Mouse (Mus musculus) macrophage (primary cell): Measurements from ENCODE around the gene Lrrc8e. TPM values are rescaled to one million over a fixed set of nuclear protein-coding genes. Genes with fewer than 3 reads are reported as not detected.

ENCODE experiments used
- H3K27ac ChIP-seq: fragments of 350-480 bp; formaldehyde crosslinking; 2 replicates; pipeline ENCODE4 v1.9.0; 2021
- H3K36me3 ChIP-seq: fragments of 350-480 bp; formaldehyde crosslinking; 2 replicates; pipeline ENCODE4 v1.9.0; 2021; ENCODE audit errors: inconsistent target
- H3K4me3 ChIP-seq: fragments of 350-480 bp; formaldehyde crosslinking; 2 replicates; pipeline ENCODE4 v1.9.0; 2021; ENCODE audit errors: inconsistent target
- H3K79me2 ChIP-seq: fragments of 350-480 bp; formaldehyde crosslinking; 2 replicates; pipeline ENCODE4 v1.9.0; 2021; ENCODE audit errors: inconsistent target
- WGBS: methylation state at CpG from one replicate; pipeline ENCODE4 v1.1.7; 2026; ENCODE audit warnings: inconsistent platforms; ENCODE audit not compliant: missing documents; 5-methylcytosine and 5-hydroxymethylcytosine counted together
- polyA plus RNA-seq: library from polyadenylated mRNA; stranded (reverse); fragments of 250-400 nt; gene quantifications from 3 replicates; pipeline ENCODE4 v1.2.4, GENCODE M21; 2018; ENCODE audit warnings: inconsistent platforms

Gene Lrrc8e
- polyA plus RNA-seq, 1 experiment from 2014 or later = not detected

DNA sequence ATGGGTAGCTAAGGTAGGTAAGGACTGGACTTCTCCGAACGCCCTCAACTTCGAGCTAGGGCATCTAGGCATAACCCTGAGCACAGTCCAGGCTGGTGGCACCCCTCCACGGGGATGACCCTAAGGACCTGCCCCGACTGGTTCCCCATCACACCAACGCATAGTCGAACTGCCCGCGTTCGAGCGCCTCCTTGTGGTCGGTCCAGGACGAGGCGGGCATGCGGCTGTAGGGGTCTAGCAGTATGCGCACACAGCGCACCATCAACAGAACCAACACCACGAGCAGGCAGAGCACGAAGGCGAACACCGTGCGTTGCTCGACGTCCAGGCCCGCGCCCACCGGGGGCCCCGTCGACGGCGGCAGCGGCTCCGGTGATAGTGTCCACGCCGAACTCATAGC lies 31.6 kb downstream of the Lrrc8e start:
- Histone ChIP-seq H3K79me2 (peaks cover 5% of the 10 kb centered on the region; the same call in 1 of the 2 replicates), H3K27ac (no peak overlapping the region), H3K4me3 (no peak overlapping the region), H3K36me3 (peaks cover 43% of the 10 kb centered on the region)
- WGBS = 8% methylated on average over 35 of the region's 35 CpGs

DNA sequence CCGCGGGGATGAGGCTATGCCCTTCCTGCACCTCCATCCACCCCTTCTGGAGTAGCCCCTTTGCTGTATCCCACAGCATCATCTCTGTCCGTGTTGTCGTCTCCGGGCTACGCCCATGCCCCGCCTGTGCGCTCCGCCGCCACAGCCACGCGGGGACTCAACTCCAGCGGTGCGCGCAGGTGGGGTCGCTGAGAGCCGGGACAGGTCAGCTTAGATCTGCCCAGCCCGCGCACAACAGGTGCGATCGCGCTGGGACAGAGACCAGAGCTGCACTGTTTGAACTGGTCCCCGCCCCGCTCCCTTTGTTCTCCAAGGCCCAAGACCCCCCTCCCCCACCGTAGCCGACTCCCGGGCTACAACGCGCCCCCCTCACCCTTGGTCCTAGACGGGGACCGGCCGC lies 32.1 kb downstream of the Lrrc8e start:
- under 1% methylated on average over 31 of the region's 32 CpGs for WGBS
- Histone ChIP-seq H3K27ac (no peak overlapping the region), H3K79me2 (peaks cover 5% of the 10 kb centered on the region; the same call in 1 of the 2 replicates), H3K36me3 (peaks cover 46% of the 10 kb centered on the region), H3K4me3 (no peak overlapping the region)

DNA sequence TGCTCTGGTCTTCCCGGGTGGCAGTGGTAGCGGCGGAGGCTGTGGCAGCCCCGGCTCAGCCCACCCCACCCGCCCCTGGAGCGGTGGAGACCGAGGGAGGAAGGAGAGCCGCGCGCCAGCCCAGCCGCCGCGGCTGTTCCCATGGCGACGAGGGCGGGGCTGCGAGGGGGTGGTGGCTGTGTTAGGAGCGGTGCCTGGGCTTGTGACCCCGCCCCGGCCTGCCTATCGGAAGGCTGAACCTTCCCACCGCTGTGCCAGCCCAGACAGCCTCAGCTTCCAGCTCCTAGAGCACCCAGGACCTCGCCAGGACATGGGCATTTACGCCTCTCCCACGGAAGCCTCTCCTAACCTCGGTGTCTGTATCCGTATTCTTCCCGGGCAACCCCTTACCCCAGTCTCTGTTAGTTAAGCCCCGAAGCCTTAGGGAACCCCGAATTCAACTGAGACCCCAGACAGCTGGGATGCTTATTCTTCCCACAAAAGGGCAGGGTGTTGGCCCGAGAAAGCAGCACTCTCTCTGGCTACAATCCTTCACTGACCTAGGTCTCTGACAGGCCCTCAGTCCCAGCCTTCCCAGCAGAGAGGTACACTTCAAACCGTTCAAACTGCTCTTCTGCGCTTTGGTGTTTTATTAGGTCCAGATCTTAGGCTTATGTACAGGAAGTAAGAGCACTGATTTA lies 32.6 kb downstream of the Lrrc8e start, which contains the start of gene Ctxn1:
Gene Ctxn1 (minus strand): TSS at position 150 of the 680 bp plus-strand sequence.
- no peak within 1 kb of the TSS for H3K27ac ChIP-seq
- H3K36me3 ChIP-seq = peaks cover 48% of the 10 kb centered on the region
- no peak within 1 kb of the TSS for H3K4me3 ChIP-seq
- peaks cover 1% of the 10 kb centered on the region; the same call in 1 of the 2 replicates for H3K79me2 ChIP-seq
- 16% methylated on average over 33 of the region's 33 CpGs for WGBS

DNA sequence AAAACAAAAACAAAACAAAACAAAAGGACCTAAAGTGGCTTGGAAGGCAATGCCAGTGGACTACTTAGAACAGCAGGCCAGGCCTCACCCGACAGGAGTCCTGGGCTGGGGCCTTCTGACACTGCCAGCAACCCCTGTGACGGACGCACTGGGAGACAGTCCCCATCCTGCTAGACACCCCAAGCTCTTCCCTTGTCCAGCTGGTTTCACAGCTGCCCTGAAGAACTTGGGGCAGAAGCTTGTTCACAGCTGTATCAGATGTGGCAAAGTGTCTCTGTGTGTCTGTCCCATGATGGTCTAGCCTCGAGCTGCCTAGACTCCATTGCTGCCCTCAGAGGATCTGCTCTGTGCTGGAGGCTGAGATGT lies 33.2 kb downstream of the Lrrc8e start:
- Histone ChIP-seq H3K27ac (no peak overlapping the region), H3K4me3 (no peak overlapping the region), H3K79me2 (no peaks in the 10 kb centered on the region), H3K36me3 (peaks cover 46% of the 10 kb centered on the region)
- WGBS = 98% methylated on average over 4 of the region's 4 CpGs

DNA sequence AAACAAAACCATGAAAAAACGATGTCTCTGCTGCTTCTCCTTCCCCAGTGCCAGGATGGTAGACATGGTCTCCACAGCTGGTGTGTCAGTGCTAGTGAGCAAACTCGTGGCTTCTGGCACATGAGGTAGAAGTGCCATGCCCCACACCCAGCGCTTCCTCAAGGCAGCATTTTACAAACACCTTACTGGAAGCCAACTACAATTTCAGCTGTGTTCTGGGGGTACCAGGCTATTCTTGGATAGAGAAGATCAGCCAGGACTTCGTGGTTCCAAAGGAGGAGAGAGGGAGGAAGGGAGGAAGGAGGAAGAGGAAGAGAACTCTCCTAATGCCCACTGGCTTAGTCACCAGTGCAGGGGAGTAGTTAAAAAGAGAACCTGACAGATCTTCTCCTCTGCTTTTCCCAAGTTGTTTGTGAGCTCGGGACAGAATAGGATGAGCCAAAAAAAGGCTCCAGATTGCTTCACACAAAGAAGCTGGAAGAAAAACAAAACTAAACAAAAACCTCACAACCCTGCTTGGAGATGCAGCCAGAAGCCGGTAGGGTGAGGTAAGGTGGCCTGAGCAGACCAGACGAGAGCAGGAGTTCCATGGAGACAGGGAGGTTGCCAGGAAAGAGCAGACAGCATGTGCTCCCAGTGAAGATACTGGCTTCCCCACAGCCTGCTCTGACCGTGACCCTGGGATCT lies 36.6 kb downstream of the Lrrc8e start:
- H3K27ac ChIP-seq = no peak overlapping the region
- H3K36me3 ChIP-seq = peaks cover 62% of the 10 kb centered on the region
- 71% methylated on average over 8 of the region's 8 CpGs for WGBS

DNA sequence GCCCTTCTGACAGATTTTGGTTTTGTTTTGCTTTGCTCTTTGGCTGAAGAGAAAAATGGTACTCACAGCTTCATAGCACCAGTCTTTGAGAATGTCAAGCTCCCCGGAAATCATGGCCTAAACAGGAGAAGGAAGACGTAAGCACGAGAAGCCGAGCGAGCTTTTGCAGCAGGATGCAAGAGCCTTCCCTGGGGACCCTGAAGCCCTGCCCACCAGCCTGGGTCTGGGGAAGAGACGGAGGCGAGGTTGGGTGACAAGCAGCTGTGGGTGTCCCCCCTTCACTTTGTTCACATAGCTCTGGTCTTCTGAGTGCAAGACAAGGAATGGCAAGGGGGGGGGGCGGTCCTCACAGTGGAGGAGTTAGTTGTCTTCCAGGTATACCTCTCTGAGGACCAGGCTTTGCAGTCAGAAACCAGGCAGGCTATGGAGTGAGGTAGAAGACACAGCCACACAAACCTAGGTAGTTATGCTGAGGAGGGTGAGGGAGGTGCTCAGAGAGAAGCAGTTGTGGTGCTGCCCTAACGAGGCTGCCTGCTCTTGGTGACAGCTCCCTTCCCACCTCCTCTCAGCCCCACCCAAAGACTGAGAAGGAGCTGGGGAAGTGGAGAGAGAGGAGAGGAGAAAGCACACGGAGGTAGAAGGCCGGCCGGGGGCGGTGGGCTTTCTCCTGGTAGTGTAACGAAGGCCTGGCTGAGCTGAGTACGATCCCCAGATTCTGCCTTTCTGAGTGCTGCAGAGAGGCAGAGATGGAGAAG lies 38.7 kb downstream of the Lrrc8e start:
- H3K79me2 ChIP-seq = no peaks in the 10 kb centered on the region
- no peak overlapping the region for H3K4me3 ChIP-seq
- WGBS = 93% methylated on average over 15 of the region's 15 CpGs
- peaks cover 80% of the 10 kb centered on the region for H3K36me3 ChIP-seq
- no peak overlapping the region for H3K27ac ChIP-seq

More for the DNA sequence above, 36.6 kb downstream of the Lrrc8e start:
- Histone ChIP-seq H3K4me3 (no peak overlapping the region), H3K79me2 (no peaks in the 10 kb centered on the region)

DNA sequence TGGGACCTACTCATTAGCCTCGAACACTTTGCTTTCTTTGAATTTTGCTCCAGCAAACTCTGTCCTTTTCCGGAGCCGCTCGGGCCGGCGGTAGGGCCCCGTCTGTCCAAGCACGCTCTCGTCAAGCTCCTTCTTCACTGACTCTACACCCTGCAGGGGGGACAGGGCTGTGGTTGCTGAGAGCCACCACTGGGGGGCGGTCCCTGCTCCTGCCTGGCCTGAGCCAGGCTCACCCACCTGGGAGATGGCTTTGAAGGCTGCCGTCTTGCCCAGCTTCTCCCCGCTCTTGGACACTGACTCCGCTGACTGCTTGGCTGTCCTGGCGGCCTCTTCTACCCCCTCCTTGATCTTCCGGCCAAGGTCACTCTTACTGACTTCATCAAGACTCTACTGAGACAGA lies 41.0 kb downstream of the Lrrc8e start:
- WGBS = 95% methylated on average over 15 of the region's 15 CpGs
- no peak overlapping the region for H3K27ac ChIP-seq
- H3K4me3 ChIP-seq = no peak overlapping the region
- peaks cover 67% of the 10 kb centered on the region for H3K36me3 ChIP-seq
- peaks cover 8% of the 10 kb centered on the region; the same call in 1 of the 2 replicates for H3K79me2 ChIP-seq

DNA sequence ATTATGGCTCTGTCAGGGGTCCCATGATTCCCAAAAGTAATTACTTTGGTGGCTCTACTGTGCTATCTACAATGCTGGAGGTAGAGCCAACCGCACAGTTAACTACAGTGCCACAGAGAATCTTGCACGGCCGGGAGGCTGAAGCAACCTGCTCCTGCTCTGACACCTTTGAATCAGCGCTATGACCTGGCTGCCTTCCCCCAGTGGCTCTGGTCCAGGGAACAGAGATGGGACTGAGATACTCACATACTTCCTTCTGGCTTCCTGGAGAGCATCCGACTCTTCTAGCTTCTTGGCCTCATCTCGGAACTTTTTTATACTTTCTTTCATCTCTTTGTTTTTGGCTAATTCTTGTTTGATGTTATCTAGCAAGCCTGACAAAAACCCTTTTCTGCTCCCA lies 43.0 kb downstream of the Lrrc8e start:
- peaks cover 67% of the 10 kb centered on the region for H3K36me3 ChIP-seq
- 92% methylated on average over 6 of the region's 6 CpGs for WGBS
- H3K4me3 ChIP-seq = no peak overlapping the region
- H3K79me2 ChIP-seq = peaks cover 28% of the 10 kb centered on the region
- H3K27ac ChIP-seq = no peak overlapping the region

DNA sequence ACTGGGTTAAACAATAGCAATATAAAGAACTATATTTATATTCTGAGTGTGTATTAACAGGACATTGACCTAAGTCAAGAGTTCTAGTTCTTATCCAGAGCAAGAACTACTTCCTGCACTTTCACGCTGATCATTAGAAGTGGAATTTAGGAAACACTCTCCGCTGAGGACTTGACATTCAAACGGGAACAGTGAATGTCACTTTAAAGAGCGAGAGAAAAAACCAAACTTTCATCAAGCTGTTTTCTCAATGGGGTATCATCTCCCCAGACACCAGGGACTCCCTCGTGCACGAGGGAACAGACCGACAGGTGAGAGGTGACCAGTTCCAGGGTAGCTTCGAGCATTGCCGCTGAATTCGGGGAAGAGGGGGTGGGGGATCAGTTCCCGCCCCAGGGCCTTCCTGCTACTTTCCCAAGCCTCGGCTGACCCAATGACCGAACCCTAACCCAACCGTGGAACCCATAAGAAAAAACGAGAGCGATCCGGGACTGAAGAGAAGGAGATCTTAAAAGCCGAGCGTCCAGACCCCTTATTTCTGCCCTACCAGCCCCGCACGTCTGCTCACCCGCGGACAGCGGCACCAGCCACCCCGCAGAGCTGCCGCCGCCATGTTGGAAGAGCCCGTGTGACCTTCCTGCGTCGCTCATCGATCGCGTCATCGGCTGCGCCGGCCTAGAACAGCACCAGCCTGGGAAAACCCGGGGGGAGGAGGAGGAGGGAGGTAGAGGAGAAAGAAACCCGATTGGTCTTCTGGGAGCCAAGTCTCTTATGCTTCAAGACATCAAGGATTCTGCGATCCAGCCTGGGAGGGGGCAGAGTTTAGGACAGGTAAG lies 48.9 kb downstream of the Lrrc8e start, which contains the start of gene Timm44:
Gene Timm44 (minus strand): TSS at position 639 of the 836 bp plus-strand sequence.
- peaks cover 38% of the 10 kb centered on the region for H3K79me2 ChIP-seq
- under 1% methylated on average over 37 of the region's 39 CpGs for WGBS
- peak within 1 kb of the TSS; percentile 58 for H3K27ac ChIP-seq
- peaks cover 12% of the 10 kb centered on the region for H3K36me3 ChIP-seq
- peak within 1 kb of the TSS; percentile 97 for H3K4me3 ChIP-seq

DNA sequence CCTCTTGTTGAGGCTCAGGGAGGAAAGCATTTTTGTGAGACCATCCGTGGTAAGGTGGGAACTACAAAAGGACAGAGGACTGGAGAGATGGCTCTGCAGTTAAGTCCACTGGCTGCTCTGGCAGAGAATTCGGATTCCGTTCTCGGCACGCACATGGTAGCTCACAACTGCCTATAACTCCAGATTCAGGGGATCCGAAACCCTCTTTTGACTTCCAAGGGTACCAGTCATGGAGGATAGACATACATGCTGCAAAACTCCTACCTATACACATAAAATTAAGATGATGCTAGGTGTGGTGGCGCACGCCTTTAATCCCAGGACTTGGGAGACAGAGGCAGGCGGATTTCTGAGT lies 49.5 kb downstream of the Lrrc8e start:
- Histone ChIP-seq H3K79me2 (peaks cover 38% of the 10 kb centered on the region), H3K4me3 (peak overlapping the region; percentile 97), H3K27ac (0 out of 2 replicates have a peak overlapping the region, but pooled peaks have one; percentile 7), H3K36me3 (peaks cover 12% of the 10 kb centered on the region)
- 28% methylated on average over 9 of the region's 9 CpGs for WGBS

Other genes starting within 250 kb of the Lrrc8e start
- gene Cd209f, start 121.0 kb upstream of the Lrrc8e start, polyA plus RNA-seq = not detected in 3 replicates
- gene Cd209g, start 92.7 kb upstream of the Lrrc8e start, polyA plus RNA-seq = not detected in 3 replicates
- gene Evi5l, start 60.3 kb upstream of the Lrrc8e start, polyA plus RNA-seq = 6.2 to 7.8 TPM (median 7.6 TPM) in 3 replicates
- gene Prr36, start 9.4 kb upstream of the Lrrc8e start, polyA plus RNA-seq = 0.03 TPM in 1 of 3 replicates, not detected in the others
- gene Map2k7, start 11.9 kb downstream of the Lrrc8e start, polyA plus RNA-seq = 21.7 to 28.2 TPM (median 26.9 TPM) in 3 replicates
- 0.10 to 0.22 TPM in 2 of 3 replicates, not detected in the other for gene Gm49320, start 12.0 kb downstream of the Lrrc8e start, polyA plus RNA-seq
- gene Tgfbr3l, start 21.4 kb downstream of the Lrrc8e start, polyA plus RNA-seq = 0.36 to 1.4 TPM (median 0.42 TPM) in 3 replicates
- 8.9 to 16.2 TPM (median 13.4 TPM) in 3 replicates for gene Snapc2, start 26.3 kb downstream of the Lrrc8e start, polyA plus RNA-seq
- gene Ctxn1, start 32.4 kb downstream of the Lrrc8e start, polyA plus RNA-seq = not detected in 3 replicates
- 41.5 to 47.7 TPM (median 45.0 TPM) in 3 replicates for gene Timm44, start 49.1 kb downstream of the Lrrc8e start, polyA plus RNA-seq
- 7.1 to 8.6 TPM (median 7.9 TPM) in 3 replicates for gene Ccl25, start 98.4 kb downstream of the Lrrc8e start, polyA plus RNA-seq
- gene Elavl1, start 98.6 kb downstream of the Lrrc8e start, polyA plus RNA-seq = 38.9 to 70.8 TPM (median 49.9 TPM) in 3 replicates